Mouse (Mus musculus) bone marrow, adult 2 months (tissue): ENCODE results near the gene Adam11.

Experiments used
- CTCF ChIP-seq: fragments of 200-500 bp; IDR thresholded peaks from 2 replicates; pipeline ENCODE4 v1.5.1; 2011; ENCODE audit warnings: low read length, control low read depth; ENCODE audit not compliant: control insufficient read depth, insufficient read depth
- POLR2A ChIP-seq: fragments of 200-500 bp; IDR thresholded peaks from 2 replicates; pipeline ENCODE4 v1.6.1; 2011; ENCODE audit warnings: low read depth, mild to moderate bottlenecking, control low read depth, low read length, borderline replicate concordance; ENCODE audit not compliant: control insufficient read depth

GRCm38 (mm10) chr11:102778165-102778564 lies 16.9 kb downstream of the Adam11 start:
- TF ChIP-seq POLR2A (no peak), CTCF (no peak)
